Mouse (Mus musculus) embryonic facial prominence, embryonic 15.5 days (tissue): ENCODE data around the gene Jmjd6. TPM values are rescaled to one million over a fixed set of nuclear protein-coding genes. Genes with fewer than 3 reads are reported as not detected.
"Not testable (repeated sequence)": the region's sequence is repeated elsewhere in the genome, so short reads cannot be mapped to it uniquely, and the experiment has no call there.

Source experiments
- ATAC-seq: fragments of 200-750 bp; cut with Nextera tagmentation; 2 replicates; pipeline ENCODE4 v1.8.0; 2017; ENCODE audit warnings: low read depth, moderate TSS enrichment; ENCODE audit not compliant: insufficient number of reproducible peaks, low FRiP score, low TSS enrichment
- H3K27ac ChIP-seq: fragments of 300-500 bp; sonication (generic); replicated peaks from 2 replicates; pipeline ENCODE4 v1.5.1; 2015; ENCODE audit warnings: mild to moderate bottlenecking, inconsistent platforms
- H3K27me3 ChIP-seq: fragments of 300-500 bp; sonication (generic); 2 replicates; pipeline ENCODE4 v1.6.1; 2015; ENCODE audit warnings: inconsistent platforms
- H3K36me3 ChIP-seq: fragments of 300-500 bp; sonication (generic); 2 replicates; pipeline ENCODE4 v1.6.1; 2015; ENCODE audit warnings: mild to moderate bottlenecking, inconsistent platforms
- H3K4me1 ChIP-seq: fragments of 300-500 bp; sonication (generic); 2 replicates; pipeline ENCODE4 v1.6.1; 2015; ENCODE audit warnings: inconsistent platforms
- H3K4me2 ChIP-seq: fragments of 300-500 bp; sonication (generic); replicated peaks from 2 replicates; pipeline ENCODE4 v1.6.1; 2015; ENCODE audit warnings: mild to moderate bottlenecking, inconsistent platforms
- H3K4me3 ChIP-seq: fragments of 300-500 bp; sonication (generic); replicated peaks from 2 replicates; pipeline ENCODE4 v1.5.1; 2015; ENCODE audit warnings: mild to moderate bottlenecking, inconsistent platforms
- H3K9ac ChIP-seq: fragments of 300-500 bp; sonication (generic); 2 replicates; pipeline ENCODE4 v1.6.1; 2015; ENCODE audit warnings: inconsistent platforms
- H3K9me3 ChIP-seq: fragments of 300-500 bp; sonication (generic); replicated peaks from 2 replicates; pipeline ENCODE4 v1.6.1; 2016; ENCODE audit warnings: inconsistent platforms
- WGBS: fragments of 180-500 bp; shearing (Covaris S2); methylation state at CpG from one replicate; pipeline ENCODE4 v1.1.7; 2015; 5-methylcytosine and 5-hydroxymethylcytosine counted together
- polyA plus RNA-seq: library from polyadenylated mRNA; unstranded; fragments of >200 nt; fragmentation: Nextera tagmentation; extraction: Ambion mirVana; gene quantifications from 2 replicates; pipeline ENCODE4 v1.2.1, GENCODE M21; 2015

Gene Jmjd6
- polyA plus RNA-seq, 1 experiment from 2014 or later: 74.1 TPM

GRCm38 (mm10) chr11:116838936-116839335, 4.3 kb downstream of the Jmjd6 start:
- ATAC-seq: no peak
- Histone ChIP-seq H3K27me3 (no peaks in the 10 kb centered on the region), H3K9ac (no peak overlapping the region), H3K4me2 (no peak overlapping the region), H3K36me3 (peaks cover 70% of the 10 kb centered on the region), H3K9me3 (no peaks in the 10 kb centered on the region), H3K4me3 (no peak overlapping the region), H3K4me1 (peaks cover 36% of the 10 kb centered on the region), H3K27ac (no peak overlapping the region)
- 87% methylated on average over 14 of the region's 14 CpGs for WGBS

- H3K9me3 ChIP-seq: no peaks in the 10 kb centered on the region
- peaks cover 40% of the 10 kb centered on the region for H3K4me1 ChIP-seq
- peaks cover 85% of the 10 kb centered on the region for H3K36me3 ChIP-seq
- ATAC-seq: no peak
- no peak overlapping the region for H3K27ac ChIP-seq
- no peaks in the 10 kb centered on the region for H3K27me3 ChIP-seq
- H3K4me2 ChIP-seq: no peak overlapping the region
- 92% methylated on average over 10 of the region's 10 CpGs for WGBS
- H3K9ac ChIP-seq: no peak overlapping the region
- H3K4me3 ChIP-seq: no peak overlapping the region
Observed at GRCm38 (mm10) chr11:116837441-116837840, 5.8 kb downstream of the Jmjd6 start.

DNA sequence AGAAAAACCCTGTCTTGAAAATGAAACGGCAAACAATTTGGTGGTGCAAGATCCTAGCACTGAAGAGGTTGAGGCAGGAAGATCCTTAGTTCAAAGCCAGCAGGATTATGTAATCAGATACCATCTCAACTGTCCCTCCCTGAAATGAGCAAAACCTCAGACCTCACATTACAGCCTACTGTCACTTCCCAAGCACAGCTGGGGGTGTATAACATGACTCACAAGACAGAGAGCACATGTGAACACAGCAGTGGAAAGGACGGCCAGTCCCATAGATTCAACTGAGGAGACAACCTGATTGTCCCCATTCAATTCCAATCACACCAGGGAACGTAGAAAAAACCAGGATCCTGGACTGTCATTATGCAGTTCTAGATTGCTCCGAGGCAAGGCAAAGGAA, 7.0 kb downstream of the Jmjd6 start:
- Histone ChIP-seq H3K36me3 (peaks cover 87% of the 10 kb centered on the region), H3K27ac (no peak overlapping the region), H3K27me3 (no peaks in the 10 kb centered on the region), H3K4me3 (no peak overlapping the region), H3K9me3 (no peaks in the 10 kb centered on the region), H3K4me1 (peaks cover 37% of the 10 kb centered on the region), H3K9ac (no peak overlapping the region), H3K4me2 (no peak overlapping the region)
- 85% methylated on average over 4 of the region's 4 CpGs for WGBS
- ATAC-seq: no peak

GRCm38 (mm10) chr11:116834954-116835353, 8.3 kb downstream of the Jmjd6 start:
- H3K4me3 ChIP-seq: no peak overlapping the region
- H3K4me2 ChIP-seq: no peak overlapping the region
- H3K36me3 ChIP-seq: peaks cover 77% of the 10 kb centered on the region
- no peaks in the 10 kb centered on the region for H3K9me3 ChIP-seq
- H3K27me3 ChIP-seq: no peaks in the 10 kb centered on the region
- 83% methylated on average over 1 of the region's 1 CpGs for WGBS
- no peak for ATAC-seq
- no peak overlapping the region for H3K9ac ChIP-seq
- peaks cover 24% of the 10 kb centered on the region for H3K4me1 ChIP-seq
- no peak overlapping the region for H3K27ac ChIP-seq

GRCm38 (mm10) chr11:116832172-116832685, 11.0 kb downstream of the Jmjd6 start:
- Histone ChIP-seq H3K4me1 (peaks cover 27% of the 10 kb centered on the region), H3K4me3 (no peak overlapping the region), H3K27ac (peak overlapping the region; percentile 51; the same call in 1 of the 2 replicates), H3K9ac (no peak overlapping the region), H3K27me3 (no peaks in the 10 kb centered on the region), H3K4me2 (no peak overlapping the region), H3K36me3 (peaks cover 50% of the 10 kb centered on the region), H3K9me3 (no peaks in the 10 kb centered on the region)
- ATAC-seq: no peak
- 21% methylated on average over 4 of the region's 4 CpGs for WGBS

- Histone ChIP-seq H3K4me2 (peak within 1 kb of the TSS; percentile 82), H3K9me3 (no peaks in the 10 kb centered on the region), H3K27ac (peak within 1 kb of the TSS; percentile 76), H3K4me1 (peaks cover 43% of the 10 kb centered on the region), H3K27me3 (no peaks in the 10 kb centered on the region), H3K9ac (peak within 1 kb of the TSS; percentile 67), H3K4me3 (peak within 1 kb of the TSS; percentile 67), H3K36me3 (peaks cover 4% of the 10 kb centered on the region; the same call in 1 of the 2 replicates)
- peak; percentile 55 for ATAC-seq
- WGBS: under 1% methylated on average over 71 of the region's 71 CpGs
Observed at GRCm38 (mm10) chr11:116827534-116828165, 15.6 kb downstream of the Jmjd6 start, which contains the start of gene Mxra7. Gene Mxra7, minus strand, starts transcription at chr11:116828046.

GRCm38 (mm10) chr11:116826550-116827504, 16.4 kb downstream of the Jmjd6 start:
- peak overlapping the region; percentile 82 for H3K4me2 ChIP-seq
- no peaks in the 10 kb centered on the region for H3K36me3 ChIP-seq
- peak overlapping the region; percentile 67 for H3K4me3 ChIP-seq
- ATAC-seq: no peak
- H3K27me3 ChIP-seq: no peaks in the 10 kb centered on the region
- peak overlapping the region; percentile 76; the same call in 1 of the 2 replicates for H3K27ac ChIP-seq
- 34% methylated on average over 17 of the region's 17 CpGs for WGBS
- peak overlapping the region; percentile 67 for H3K9ac ChIP-seq
- H3K4me1 ChIP-seq: peaks cover 47% of the 10 kb centered on the region
- no peaks in the 10 kb centered on the region for H3K9me3 ChIP-seq

GRCm38 (mm10) chr11:116825230-116825629, 18.0 kb downstream of the Jmjd6 start:
- WGBS: 57% methylated on average over 4 of the region's 5 CpGs
- Histone ChIP-seq H3K9ac (no peak overlapping the region), H3K9me3 (no peaks in the 10 kb centered on the region), H3K36me3 (no peaks in the 10 kb centered on the region), H3K27me3 (no peaks in the 10 kb centered on the region), H3K27ac (no peak overlapping the region), H3K4me3 (no peak overlapping the region), H3K4me2 (no peak overlapping the region), H3K4me1 (peaks cover 59% of the 10 kb centered on the region)
- no peak for ATAC-seq

GRCm38 (mm10) chr11:116823885-116824284, 19.4 kb downstream of the Jmjd6 start:
- WGBS: 96% methylated on average over 10 of the region's 10 CpGs

GRCm38 (mm10) chr11:116823255-116823654, 20.0 kb downstream of the Jmjd6 start:
- no peak for ATAC-seq

More at GRCm38 (mm10) chr11:116823885-116824284, 19.4 kb downstream of the Jmjd6 start:
- not testable (repeated sequence) for H3K36me3 ChIP-seq, H3K27ac ChIP-seq, ATAC-seq, H3K9me3 ChIP-seq, H3K4me3 ChIP-seq, H3K27me3 ChIP-seq, H3K9ac ChIP-seq, H3K4me2 ChIP-seq
- H3K4me1 ChIP-seq: peaks cover 69% of the 10 kb centered on the region

GRCm38 (mm10) chr11:116822626-116823025, 20.6 kb downstream of the Jmjd6 start:
- Histone ChIP-seq H3K36me3 (no peaks in the 10 kb centered on the region), H3K4me3 (no peak overlapping the region), H3K4me1 (peaks cover 64% of the 10 kb centered on the region), H3K9ac (no peak overlapping the region), H3K27ac (no peak overlapping the region), H3K27me3 (no peaks in the 10 kb centered on the region), H3K4me2 (no peak overlapping the region), H3K9me3 (no peaks in the 10 kb centered on the region)
- WGBS: 84% methylated on average over 10 of the region's 10 CpGs
- no peak for ATAC-seq

More at GRCm38 (mm10) chr11:116823255-116823654, 20.0 kb downstream of the Jmjd6 start:
- Histone ChIP-seq H3K9ac (no peak overlapping the region), H3K4me2 (no peak overlapping the region), H3K27me3 (no peaks in the 10 kb centered on the region), H3K9me3 (no peaks in the 10 kb centered on the region), H3K27ac (no peak overlapping the region), H3K36me3 (no peaks in the 10 kb centered on the region), H3K4me1 (peaks cover 69% of the 10 kb centered on the region), H3K4me3 (no peak overlapping the region)
- whole genome bisulfite sequencing: 99% methylated on average over 2 of the region's 2 CpGs
